Mouse (Mus musculus): ENCODE results near the gene Lsamp. TPM values are rescaled to one million over a fixed set of nuclear protein-coding genes. Genes with fewer than 3 reads are reported as not detected.
A peak's percentile ranks its signal among the peaks of the same experiment; 100 is the strongest.

Lsamp gene
- polyA plus RNA-seq, 1 experiment from 2014 or later: 0.72 TPM

GRCm38 (mm10) chr16:41179557-41179956, 1195.4 kb downstream of the Lsamp start:
- DNase-seq (ENCODE audit: low spot score): no peak

- no peak for DNase-seq (ENCODE audit: low spot score)
Measured at GRCm38 (mm10) chr16:41180867-41181266, 1196.7 kb downstream of the Lsamp start.

GRCm38 (mm10) chr16:41210055-41210454, 1225.9 kb downstream of the Lsamp start:
- DNase-seq (ENCODE audit: low spot score): no peak

GRCm38 (mm10) chr16:41235829-41236228, 1251.7 kb downstream of the Lsamp start:
- DNase-seq (ENCODE audit: low spot score): no peak

- DNase-seq (ENCODE audit: low spot score): no peak
Measured at GRCm38 (mm10) chr16:41242841-41243240, 1258.7 kb downstream of the Lsamp start.

- DNase-seq (ENCODE audit: low spot score): no peak
Measured at GRCm38 (mm10) chr16:41244711-41245110, 1260.5 kb downstream of the Lsamp start.

GRCm38 (mm10) chr16:41258145-41259035, 1274.2 kb downstream of the Lsamp start:
- DNase-seq (ENCODE audit: low spot score): peak; percentile 9

- no peak for DNase-seq (ENCODE audit: low spot score)
Measured at GRCm38 (mm10) chr16:41275999-41276671, 1292.0 kb downstream of the Lsamp start.

GRCm38 (mm10) chr16:41317992-41318391, 1333.8 kb downstream of the Lsamp start:
- no peak for DNase-seq (ENCODE audit: low spot score)

- no peak for DNase-seq (ENCODE audit: low spot score)
Measured at GRCm38 (mm10) chr16:41343431-41343830, 1359.3 kb downstream of the Lsamp start.

- no peak for DNase-seq (ENCODE audit: low spot score)
Measured at GRCm38 (mm10) chr16:41365138-41365537, 1381.0 kb downstream of the Lsamp start.

GRCm38 (mm10) chr16:41383702-41384101, 1399.5 kb downstream of the Lsamp start:
- DNase-seq (ENCODE audit: low spot score): no peak

GRCm38 (mm10) chr16:41384288-41384687, 1400.1 kb downstream of the Lsamp start:
- no peak for DNase-seq (ENCODE audit: low spot score)

GRCm38 (mm10) chr16:41408850-41409249, 1424.7 kb downstream of the Lsamp start:
- no peak for DNase-seq (ENCODE audit: low spot score)

- DNase-seq (ENCODE audit: low spot score): no peak
Measured at GRCm38 (mm10) chr16:41410671-41411070, 1426.5 kb downstream of the Lsamp start.

GRCm38 (mm10) chr16:41417363-41417762, 1433.2 kb downstream of the Lsamp start:
- DNase-seq (ENCODE audit: low spot score): no peak

GRCm38 (mm10) chr16:41467391-41467790, 1483.2 kb downstream of the Lsamp start:
- no peak for DNase-seq (ENCODE audit: low spot score)

GRCm38 (mm10) chr16:41478694-41479093, 1494.5 kb downstream of the Lsamp start:
- DNase-seq (ENCODE audit: low spot score): no peak

GRCm38 (mm10) chr16:41481832-41482231, 1497.7 kb downstream of the Lsamp start:
- no peak for DNase-seq (ENCODE audit: low spot score)

GRCm38 (mm10) chr16:41510915-41511552, 1526.9 kb downstream of the Lsamp start:
- DNase-seq (ENCODE audit: low spot score): no peak

- no peak for DNase-seq (ENCODE audit: low spot score)
Measured at GRCm38 (mm10) chr16:41521566-41521965, 1537.4 kb downstream of the Lsamp start.

- no peak for DNase-seq (ENCODE audit: low spot score)
Measured at GRCm38 (mm10) chr16:41524266-41524665, 1540.1 kb downstream of the Lsamp start.

Measured in thymus, postnatal 0 days (tissue).